Mouse (Mus musculus): ENCODE results near the gene Pik3r2.

Gene Pik3r2

DNA sequence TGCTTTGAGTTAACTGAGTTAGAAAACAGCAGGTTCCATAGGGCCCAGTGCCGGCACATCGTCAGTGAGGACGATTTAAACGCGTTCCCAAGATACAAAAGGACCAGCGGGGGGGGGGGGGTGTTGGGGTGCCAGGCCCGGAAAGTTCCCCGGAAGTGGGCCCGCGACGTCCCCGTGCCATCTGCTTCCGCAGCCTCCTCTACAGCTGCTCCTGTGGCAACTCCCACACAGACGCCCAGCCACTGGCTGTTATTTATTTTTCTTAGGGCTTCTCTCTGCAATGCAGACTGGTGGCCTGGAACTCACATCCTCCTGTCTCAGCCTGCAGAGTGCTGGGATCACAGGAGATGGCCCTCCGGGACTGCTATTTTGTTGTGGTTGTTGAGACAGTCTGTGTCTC is 24.6 kb upstream of the Pik3r2 start:
- DNase-seq (ENCODE audit: low spot score), result no peak

DNA sequence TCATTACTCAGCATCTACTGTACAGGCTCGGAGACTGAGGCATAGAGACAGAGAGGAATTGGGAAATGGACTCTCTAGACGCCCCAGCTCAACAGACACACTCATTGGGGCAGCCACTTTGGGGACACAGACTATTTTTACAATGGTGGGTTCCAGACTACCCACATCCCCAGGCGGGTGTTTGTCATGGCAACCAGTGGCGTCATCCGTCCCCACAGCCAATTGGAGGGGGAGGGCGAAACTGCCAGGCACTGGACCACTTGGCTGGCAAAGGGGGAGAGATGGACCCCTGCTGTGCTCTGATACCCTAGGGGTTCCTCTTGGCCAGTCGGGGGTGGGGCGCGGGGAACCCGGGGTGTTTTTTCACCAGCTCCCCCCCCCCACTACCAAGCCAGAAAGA is 24.1 kb upstream of the Pik3r2 start:
- DNase-seq (ENCODE audit: low spot score), result no peak

- no peak for DNase-seq (ENCODE audit: low spot score)
Observed at GRCm38 (mm10) chr8:70798281-70798680, 21.8 kb upstream of the Pik3r2 start.

DNA sequence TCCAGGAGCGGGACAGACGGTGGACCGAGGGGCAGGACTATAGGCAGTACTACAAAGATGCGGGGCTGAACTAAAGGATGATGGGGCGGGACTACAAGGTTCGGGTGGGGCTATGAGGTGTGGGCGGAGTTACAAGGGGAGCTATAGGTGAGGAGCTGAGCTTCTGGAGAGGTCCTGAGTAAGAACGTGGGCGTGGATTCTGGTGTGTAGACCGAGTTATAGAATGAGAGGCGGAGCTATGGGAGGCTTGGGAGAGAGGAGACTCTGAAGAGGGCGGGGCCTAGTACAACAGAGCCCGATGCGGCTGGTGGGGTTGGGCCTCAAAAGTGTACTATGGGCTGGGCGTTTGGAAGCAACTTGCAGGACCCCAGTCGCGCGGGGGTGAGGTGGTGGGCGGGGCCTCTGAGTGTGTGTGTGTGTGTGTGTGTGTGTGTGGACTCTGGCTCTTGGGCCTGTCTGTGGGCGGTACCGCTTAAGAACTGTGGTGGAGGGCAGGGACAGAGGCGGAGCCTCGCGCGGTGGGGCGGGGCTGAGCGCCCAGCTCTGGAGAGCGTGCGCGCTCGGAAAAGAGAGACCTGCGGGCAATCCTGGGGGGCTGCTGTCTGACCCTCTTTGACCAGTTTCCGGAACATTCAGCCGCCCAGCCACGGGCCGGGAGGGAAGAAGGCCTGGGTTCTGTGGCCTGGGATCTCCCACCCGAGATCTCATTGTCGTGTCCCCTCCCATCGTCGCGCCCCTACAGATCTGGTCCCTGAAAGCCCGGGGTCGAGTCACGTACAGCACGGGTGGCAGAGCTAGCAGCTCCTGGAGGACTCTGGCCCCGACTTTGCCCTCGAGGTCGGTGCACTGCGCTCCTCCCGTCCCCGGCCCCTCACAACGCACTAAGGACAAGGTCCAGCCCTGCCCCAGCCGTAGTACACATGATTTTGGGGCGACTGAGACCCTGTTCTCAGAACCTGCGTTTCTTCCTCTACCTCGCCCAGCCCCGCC is 20.9 kb upstream of the Pik3r2 start:
- DNase-seq (ENCODE audit: low spot score), result peak; percentile 78

- no peak for DNase-seq (ENCODE audit: low spot score)
Observed at GRCm38 (mm10) chr8:70796403-70797080, 20.0 kb upstream of the Pik3r2 start.

DNA sequence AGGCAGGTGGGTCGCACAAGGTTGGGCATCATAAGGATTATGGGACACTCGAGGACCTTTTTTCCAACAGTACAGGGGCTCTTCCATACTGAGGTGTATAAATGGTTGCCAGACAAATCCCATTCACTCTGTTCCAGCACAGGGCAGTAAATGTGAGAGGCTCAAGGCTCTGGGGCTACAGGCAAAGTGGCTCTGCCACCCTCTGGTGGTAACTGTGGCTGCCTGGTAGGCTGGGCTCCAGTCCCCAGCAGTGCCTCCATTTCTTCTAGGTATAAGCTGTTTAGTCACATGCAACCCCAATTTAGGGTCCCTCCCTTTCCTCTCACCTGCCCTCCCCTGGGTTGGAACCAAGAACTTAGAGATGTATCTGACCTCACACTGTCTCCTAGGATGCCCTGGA is 18.9 kb upstream of the Pik3r2 start:
- no peak for DNase-seq (ENCODE audit: low spot score)

DNA sequence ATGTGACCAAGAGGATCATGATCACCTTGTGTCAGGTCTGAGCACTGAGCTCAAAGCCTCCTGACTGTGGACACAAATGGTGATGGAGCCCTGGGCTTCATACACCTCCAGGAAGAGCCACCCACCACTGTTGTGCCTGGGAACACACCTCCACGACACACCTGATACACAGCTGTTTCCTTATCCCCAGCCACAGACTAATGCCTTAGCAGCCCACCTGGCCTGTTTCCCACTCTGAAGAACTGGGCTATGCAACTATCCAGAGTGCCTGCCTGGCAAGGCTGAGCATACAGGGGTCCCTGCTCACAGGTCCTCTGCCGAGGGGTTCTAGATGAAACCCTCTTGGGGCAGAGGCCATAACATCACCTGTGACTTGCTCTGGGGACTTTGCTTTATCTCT is 17.7 kb upstream of the Pik3r2 start:
- no peak for DNase-seq (ENCODE audit: low spot score)

DNA sequence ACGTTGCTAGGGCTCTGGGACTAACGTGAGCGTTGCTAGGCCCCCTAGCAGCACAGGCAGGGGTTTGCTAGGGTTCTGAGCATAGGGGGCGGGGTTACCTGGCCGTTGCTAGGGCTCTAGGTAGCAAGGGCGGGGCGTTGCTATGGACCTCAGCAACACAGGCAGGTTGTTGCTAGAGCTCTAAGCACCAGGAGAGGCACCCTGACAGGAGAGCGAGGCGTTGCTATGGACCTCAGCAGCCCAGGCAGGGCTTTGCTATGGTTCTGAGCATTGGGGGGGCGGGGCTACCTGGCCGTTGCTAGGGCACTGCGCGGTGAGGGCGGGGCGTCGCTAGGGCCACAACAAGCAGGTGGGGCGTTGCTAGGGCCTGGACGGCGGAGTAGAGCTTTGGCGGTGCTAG is 16.2 kb upstream of the Pik3r2 start:
- peak; percentile 64 for DNase-seq (ENCODE audit: low spot score)

- DNase-seq (ENCODE audit: low spot score), result peak; percentile 99
Observed at GRCm38 (mm10) chr8:70791975-70792691, 15.6 kb upstream of the Pik3r2 start.

DNA sequence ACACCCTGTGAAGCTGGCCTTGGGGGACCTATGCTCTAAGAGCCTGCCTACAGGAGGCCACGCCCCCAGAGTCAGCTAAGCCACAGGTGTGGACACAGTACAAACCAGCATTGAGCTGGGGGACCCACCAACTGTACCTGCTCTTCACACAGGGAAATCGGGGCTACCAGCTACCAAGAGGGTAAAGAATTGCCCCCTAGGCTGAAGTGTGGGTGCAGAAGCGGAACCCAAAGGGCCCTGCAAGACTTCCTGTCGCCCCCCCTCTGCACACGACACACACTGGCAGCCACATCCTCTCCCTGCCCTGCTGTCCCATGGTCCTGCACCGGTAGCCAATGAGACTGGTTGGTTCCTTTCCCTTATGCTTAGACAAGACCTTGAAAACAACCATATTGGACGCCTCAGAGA is 14.8 kb upstream of the Pik3r2 start:
- DNase-seq (ENCODE audit: low spot score), result no peak

GRCm38 (mm10) chr8:70790846-70791245 is 14.3 kb upstream of the Pik3r2 start:
- no peak for DNase-seq (ENCODE audit: low spot score)

DNA sequence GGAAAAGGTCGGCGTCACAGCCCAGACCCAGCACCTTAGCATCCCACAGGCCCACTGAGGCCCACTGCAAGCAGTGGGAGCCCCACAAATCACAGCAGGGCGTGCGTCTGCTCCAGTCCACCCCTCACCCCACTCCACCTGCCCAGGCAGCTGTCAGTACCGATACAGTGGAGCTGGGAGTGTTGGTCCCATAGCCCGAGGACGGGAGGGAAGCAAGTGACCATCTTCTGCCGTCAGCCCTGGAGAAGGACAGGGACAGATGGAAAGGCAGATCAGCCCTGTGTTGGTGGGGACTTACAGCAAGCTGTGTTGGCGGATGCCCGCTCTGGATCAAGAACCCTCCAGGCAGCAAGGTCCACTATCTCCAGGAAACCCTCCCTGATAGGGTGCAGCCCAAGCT is 12.5 kb upstream of the Pik3r2 start:
- DNase-seq (ENCODE audit: low spot score), result no peak

DNA sequence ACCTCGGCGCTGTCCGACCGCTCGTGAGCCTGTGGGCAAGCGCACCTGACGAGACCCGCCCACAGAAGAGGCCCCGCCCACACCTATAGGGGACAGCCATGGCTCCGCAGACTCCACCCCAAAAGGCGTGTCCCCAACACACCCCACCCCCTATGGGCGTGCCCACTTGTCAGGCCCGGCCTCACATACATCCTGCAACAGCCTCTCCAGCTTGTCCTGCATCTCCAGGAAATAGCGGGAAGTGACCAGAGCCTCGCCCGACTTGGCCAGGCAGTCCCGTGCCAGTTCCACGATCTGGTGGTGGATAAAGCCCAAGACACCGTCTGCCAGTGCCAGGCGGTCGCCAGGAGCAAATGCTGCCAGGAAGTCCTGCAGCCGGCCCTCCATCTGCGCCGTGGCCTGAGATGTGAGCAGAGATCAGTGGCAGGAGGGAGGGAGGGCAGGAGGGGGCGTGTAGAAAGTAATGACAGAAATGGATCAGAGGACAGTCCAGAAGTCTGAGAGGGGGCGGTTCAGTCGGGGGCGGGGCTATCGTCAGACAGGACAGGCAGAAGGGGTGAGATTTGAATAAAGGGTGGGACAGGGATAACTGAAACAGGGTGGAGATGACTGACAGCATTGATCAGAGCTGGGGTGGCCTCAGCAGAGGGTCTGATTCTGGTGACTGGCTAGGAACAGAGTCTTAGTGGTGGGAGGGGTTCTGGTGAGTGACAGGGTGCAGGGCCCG is 11.6 kb upstream of the Pik3r2 start:
- DNase-seq (ENCODE audit: low spot score), result no peak

DNA sequence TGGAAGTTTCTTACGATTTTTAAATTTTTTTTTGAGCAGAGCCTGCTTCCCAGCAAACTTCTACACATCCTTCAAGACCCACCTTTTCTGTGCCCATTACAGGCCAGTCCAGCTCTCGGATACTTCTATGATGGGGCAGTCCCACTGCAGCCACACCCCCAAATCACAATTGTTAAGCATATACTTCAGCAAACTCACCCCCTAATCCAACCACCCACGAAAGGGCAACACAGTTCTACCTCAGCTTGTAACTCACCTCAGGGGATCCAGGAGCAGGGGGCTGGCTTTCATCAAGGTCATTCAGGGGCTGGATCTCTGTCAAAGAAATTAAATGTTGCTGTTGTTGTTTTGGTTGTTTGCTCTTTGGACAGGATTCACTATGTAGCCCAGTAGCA is 10.5 kb upstream of the Pik3r2 start:
- DNase-seq (ENCODE audit: low spot score), result no peak

DNA sequence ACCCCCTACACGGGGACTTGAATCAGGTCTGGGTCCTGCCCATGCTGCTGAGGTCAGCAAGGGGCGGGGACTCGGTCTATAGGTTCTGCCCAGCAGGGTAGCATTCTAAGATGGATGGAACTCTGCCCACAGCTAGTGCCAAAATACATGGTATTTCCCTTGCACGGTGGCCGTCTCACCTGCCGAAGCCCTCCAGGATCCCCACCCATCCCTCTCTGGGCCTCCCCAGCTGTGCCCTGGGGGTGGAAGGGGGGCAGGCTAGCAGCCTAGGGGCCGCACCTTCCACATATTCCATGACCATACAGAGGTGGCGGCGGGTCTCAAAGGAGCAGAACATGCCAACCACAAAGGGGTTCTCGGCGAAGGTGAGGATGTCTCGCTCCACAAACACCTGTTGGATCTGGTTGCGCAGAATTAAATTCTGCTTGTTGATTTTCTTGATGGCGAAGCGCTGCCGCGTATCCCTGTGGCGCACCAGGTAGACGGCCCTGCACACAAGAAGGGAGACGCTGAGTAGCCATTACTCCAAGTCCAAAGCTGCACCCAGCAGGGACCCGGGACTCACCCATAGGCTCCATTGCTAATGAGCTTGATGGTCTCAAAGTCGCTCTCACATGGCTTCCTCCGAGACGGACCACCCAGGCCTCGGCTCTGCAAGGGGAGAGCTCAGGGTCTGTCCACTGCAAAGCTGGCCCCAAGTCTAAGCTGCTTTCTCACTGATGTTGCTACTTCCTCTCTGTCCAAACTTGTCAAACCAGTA is 10.0 kb upstream of the Pik3r2 start:
- no peak for DNase-seq (ENCODE audit: low spot score)

DNA sequence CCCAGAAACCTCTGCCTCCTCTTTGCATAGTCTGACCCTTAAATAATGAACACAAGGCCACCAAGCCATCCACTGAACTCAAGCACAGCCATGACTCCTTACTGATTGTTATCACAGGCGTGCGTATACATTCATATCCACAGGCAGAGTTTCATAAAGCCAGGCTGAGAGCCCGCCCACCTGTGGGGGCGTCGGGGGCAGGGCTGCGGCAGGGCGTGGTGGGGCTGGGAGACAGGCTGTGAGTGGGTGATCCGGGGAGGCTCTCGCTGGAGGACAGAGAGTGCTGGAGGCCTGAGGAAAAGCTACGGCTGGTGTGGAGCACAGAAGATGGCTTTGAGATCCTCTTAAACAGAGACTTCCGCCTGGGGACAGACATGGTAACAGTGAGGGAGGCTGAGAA is 3.6 kb upstream of the Pik3r2 start:
- DNase-seq (ENCODE audit: low spot score), result no peak

DNA sequence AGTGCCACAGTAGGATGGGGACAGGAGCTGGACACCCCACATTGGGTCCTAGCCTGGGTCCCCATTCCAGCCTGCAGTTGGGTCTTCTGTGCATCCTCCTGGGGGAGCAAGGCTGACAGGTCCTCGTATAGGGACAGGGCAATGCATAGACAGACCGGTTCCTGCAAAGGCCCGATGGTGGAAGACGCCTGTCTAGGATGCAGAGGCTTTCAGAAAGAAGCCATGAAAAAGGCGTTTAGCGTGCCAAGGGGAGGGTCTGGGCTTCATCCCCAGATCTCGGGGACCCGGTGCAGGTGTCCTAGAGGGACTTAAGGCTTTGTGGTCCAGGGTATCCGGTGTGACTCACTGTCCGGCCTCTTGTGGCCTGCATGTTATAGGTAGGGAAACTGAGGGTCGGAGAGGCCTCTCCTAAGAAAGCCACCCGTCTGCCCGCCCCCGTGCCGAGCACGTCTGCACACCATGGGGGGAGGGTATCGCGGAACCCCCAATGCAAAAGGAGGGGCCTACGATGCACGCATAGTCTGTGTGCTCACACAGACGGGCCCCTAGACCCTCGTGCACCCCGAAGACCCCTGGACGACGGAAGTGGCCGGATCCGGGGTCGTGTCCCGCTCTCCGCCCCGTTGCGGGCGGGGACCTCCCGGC is 540 bp downstream of the Pik3r2 start:
- no peak for DNase-seq (ENCODE audit: low spot score)

DNA sequence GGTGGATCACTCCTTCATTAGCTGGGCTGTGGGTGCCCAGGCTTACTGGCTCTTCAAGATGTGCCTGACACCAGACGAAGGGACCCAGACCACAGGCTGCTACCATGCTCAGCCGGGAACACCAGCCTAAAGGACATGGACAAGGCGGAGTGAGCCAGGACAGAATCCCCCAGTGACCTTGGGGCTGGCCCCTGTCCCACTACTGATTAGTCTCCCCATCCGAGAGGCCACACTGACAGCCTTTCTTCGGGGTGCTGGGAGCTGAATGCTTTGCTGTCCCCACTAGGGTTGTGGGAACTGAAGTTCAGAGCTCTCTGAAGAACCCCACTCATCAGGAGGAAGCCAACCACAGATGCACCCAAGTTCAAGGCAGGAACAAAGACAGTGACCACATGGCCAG is 1.3 kb downstream of the Pik3r2 start:
- DNase-seq (ENCODE audit: low spot score), result no peak

- no peak for DNase-seq (ENCODE audit: low spot score)
Observed at GRCm38 (mm10) chr8:70774740-70775139, 1.8 kb downstream of the Pik3r2 start.

DNA sequence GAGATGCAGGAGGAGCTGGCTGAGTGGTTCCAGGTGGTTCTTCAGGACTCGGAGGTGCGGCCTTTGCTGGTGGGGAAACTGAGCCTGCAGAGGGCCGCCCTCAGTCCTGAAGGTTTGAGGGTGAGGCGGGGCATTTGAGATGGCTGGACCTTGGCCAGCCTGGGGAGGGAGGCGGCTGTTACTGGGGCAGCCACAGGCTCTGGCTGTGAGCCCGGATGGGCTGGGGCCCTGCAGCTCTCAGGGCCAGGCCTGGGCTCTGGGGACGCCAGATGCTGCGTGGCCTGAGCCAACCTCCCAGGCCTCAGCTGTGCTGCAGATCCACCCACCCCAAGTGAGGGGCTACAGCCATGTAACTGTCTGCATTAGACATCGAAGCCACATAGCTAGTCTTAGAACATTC is 2.7 kb downstream of the Pik3r2 start:
- peak; percentile 64 for DNase-seq (ENCODE audit: low spot score)

DNA sequence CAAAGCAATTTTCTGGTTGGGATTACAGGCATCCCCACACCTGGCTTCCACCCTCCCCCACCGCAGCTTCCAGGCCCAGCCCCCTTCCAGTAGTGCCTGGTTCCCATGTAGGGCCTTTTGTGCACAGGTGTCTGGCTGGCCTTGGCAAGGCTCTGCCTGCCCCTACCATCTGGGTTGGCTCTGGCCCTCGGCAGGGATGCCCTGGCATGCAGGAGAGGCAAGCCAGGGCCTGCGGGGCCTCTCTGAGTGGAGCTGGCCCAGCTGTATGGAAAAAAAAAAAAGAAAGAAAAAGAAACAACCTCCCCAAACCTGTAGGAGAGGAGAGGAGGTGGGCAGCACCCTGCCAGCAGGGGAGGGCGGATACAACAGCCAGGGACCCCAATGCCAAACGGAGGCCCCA is 3.1 kb downstream of the Pik3r2 start:
- DNase-seq (ENCODE audit: low spot score), result no peak

Data from urinary bladder, postnatal 25 days (tissue).